Mouse (Mus musculus): ENCODE results near the gene Sppl2b.
A peak's percentile ranks its signal among the peaks of the same experiment; 100 is the strongest.
"Not testable (repeated sequence)": the region's sequence is repeated elsewhere in the genome, so short reads cannot be mapped to it uniquely, and the experiment has no call there.

Sppl2b gene

GRCm38 (mm10) chr10:80854913-80855748 lies at the start of gene Sppl2b, which contains the start of gene Lsm7:
Gene Sppl2b (plus strand): TSS chr10:80855275.
Gene Lsm7 (minus strand): TSS chr10:80855209.
- DNase-seq: peak; percentile 98 to 99

GRCm38 (mm10) chr10:80805322-80805721 lies 49.8 kb upstream of the Sppl2b start:
- peak in 1 of 2 experiments; percentile 22 for DNase-seq

- DNase-seq: peak; percentile 72 to 84
Observed at GRCm38 (mm10) chr10:80805925-80806324, 49.1 kb upstream of the Sppl2b start.

GRCm38 (mm10) chr10:80806341-80807056 lies 48.6 kb upstream of the Sppl2b start:
- peak in 1 of 2 experiments; percentile 24 for DNase-seq

- peak; percentile 70 to 83 for DNase-seq
Observed at GRCm38 (mm10) chr10:80807057-80807627, 47.9 kb upstream of the Sppl2b start.

GRCm38 (mm10) chr10:80808099-80808984 lies 46.7 kb upstream of the Sppl2b start:
- DNase-seq: peak in 1 of 2 experiments; percentile 34

- peak in 1 of 2 experiments; percentile 22 for DNase-seq
Observed at GRCm38 (mm10) chr10:80808985-80809632, 46.0 kb upstream of the Sppl2b start.

GRCm38 (mm10) chr10:80810084-80810483 lies 45.0 kb upstream of the Sppl2b start:
- DNase-seq: peak in 1 of 2 experiments; percentile 18

- DNase-seq: peak in 1 of 2 experiments; percentile 15
Observed at GRCm38 (mm10) chr10:80812391-80813041, 42.6 kb upstream of the Sppl2b start.

- DNase-seq: peak in 1 of 2 experiments; percentile 12
Observed at GRCm38 (mm10) chr10:80813366-80813765, 41.7 kb upstream of the Sppl2b start, which contains the start of gene Jsrp1. Gene Jsrp1 (minus strand): TSS chr10:80813498.

GRCm38 (mm10) chr10:80814800-80815199 lies 40.3 kb upstream of the Sppl2b start:
- no peak for DNase-seq

- peak in 1 of 2 experiments; percentile 4 for DNase-seq
Observed at GRCm38 (mm10) chr10:80816303-80816702, 38.8 kb upstream of the Sppl2b start.

- DNase-seq: peak in 1 of 2 experiments; percentile 9
Observed at GRCm38 (mm10) chr10:80817164-80817563, 37.9 kb upstream of the Sppl2b start.

- DNase-seq: not testable (repeated sequence)
Observed at GRCm38 (mm10) chr10:80817955-80818354, 37.1 kb upstream of the Sppl2b start.

GRCm38 (mm10) chr10:80818599-80819281 lies 36.3 kb upstream of the Sppl2b start:
- DNase-seq: peak in 1 of 2 experiments; percentile 19

GRCm38 (mm10) chr10:80819406-80819805 lies 35.7 kb upstream of the Sppl2b start:
- DNase-seq: peak in 1 of 2 experiments; percentile 8

GRCm38 (mm10) chr10:80821991-80822390 lies 33.1 kb upstream of the Sppl2b start:
- DNase-seq: peak in 1 of 2 experiments; percentile 54

- peak in 1 of 2 experiments; percentile 2 for DNase-seq
Observed at GRCm38 (mm10) chr10:80822528-80822927, 32.5 kb upstream of the Sppl2b start.

GRCm38 (mm10) chr10:80823316-80823715 lies 31.8 kb upstream of the Sppl2b start:
- DNase-seq: no peak
